Mouse (Mus musculus): ENCODE data around the gene Ppig.

The Ppig gene

DNA sequence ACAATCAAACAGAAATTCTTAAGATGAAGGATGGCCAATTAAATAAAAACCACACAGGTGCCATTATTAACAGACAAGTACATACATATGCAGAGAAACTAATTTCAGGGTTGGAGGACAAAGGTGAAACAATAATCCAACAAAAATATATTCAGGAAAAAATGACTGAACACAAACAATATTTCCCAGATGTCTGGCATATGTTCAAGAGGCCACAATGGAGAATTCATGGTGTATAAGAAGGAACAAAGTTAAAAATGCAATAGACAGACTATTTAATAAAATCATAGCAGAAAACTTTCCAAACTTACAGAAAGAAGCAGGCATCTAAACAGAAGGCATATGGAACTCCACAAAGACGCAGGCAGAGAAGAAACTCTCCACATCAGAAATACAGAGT lies 42.4 kb downstream of the Ppig start:
- no peak for DNase-seq

GRCm38 (mm10) chr2:69773331-69773730 lies 51.0 kb downstream of the Ppig start:
- DNase-seq, result no peak

GRCm38 (mm10) chr2:69777985-69778835 lies 55.9 kb downstream of the Ppig start:
- no peak for DNase-seq

- no peak for DNase-seq
These were observed 56.5 kb downstream of the Ppig start for GRCm38 (mm10) chr2:69778836-69779177.

- no peak for DNase-seq
These were observed 66.6 kb downstream of the Ppig start for GRCm38 (mm10) chr2:69788974-69789373.

GRCm38 (mm10) chr2:69789429-69790069 lies 67.2 kb downstream of the Ppig start, which contains the start of the genes Ccdc173 and Phospho2:
Gene Ccdc173 (minus strand): TSS chr2:69789575.
Gene Phospho2 (plus strand): TSS chr2:69789623.
- peak; percentile 98 to 99 for DNase-seq

GRCm38 (mm10) chr2:69790285-69790684 lies 67.9 kb downstream of the Ppig start:
- DNase-seq, result peak; percentile 86 to 91

- no peak for DNase-seq
These were observed 68.4 kb downstream of the Ppig start for GRCm38 (mm10) chr2:69790722-69791121.

DNA sequence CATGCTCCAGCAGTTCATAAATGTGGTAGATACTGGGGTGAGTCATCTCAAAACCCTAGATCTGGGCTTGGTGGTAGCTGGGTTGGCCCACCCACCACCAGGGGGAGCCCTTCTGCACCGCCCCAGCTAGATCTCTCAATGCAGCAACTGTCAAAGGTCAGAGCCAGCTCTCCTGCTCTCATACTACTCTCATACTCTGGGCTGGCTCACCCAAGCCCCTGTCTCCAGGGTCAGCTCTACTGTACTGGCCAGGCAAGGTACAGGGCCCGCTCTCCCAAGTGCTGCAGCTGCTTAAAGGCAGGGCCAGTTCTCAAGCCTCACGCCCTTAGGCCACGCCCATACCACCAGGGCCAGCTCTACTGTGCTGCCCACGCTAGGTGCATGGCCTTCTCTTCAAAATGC lies 80.6 kb downstream of the Ppig start:
- peak; percentile 58 to 65 for DNase-seq

Data from cerebellum, postnatal 36 days (tissue).